Mouse (Mus musculus): ENCODE results near the gene Fam213a. TPM values are rescaled to one million over a fixed set of nuclear protein-coding genes. Genes with fewer than 3 reads are reported as not detected.
A peak's percentile ranks its signal among the peaks of the same experiment; 100 is the strongest.
"Not testable (repeated sequence)": the region's sequence is repeated elsewhere in the genome, so short reads cannot be mapped to it uniquely, and the experiment has no call there.

Fam213a gene
- 35.8 and 40.3 TPM in 2 replicates for polyA plus RNA-seq (2015; fragmentation: Nextera tagmentation; extraction: Ambion mirVana)

DNA sequence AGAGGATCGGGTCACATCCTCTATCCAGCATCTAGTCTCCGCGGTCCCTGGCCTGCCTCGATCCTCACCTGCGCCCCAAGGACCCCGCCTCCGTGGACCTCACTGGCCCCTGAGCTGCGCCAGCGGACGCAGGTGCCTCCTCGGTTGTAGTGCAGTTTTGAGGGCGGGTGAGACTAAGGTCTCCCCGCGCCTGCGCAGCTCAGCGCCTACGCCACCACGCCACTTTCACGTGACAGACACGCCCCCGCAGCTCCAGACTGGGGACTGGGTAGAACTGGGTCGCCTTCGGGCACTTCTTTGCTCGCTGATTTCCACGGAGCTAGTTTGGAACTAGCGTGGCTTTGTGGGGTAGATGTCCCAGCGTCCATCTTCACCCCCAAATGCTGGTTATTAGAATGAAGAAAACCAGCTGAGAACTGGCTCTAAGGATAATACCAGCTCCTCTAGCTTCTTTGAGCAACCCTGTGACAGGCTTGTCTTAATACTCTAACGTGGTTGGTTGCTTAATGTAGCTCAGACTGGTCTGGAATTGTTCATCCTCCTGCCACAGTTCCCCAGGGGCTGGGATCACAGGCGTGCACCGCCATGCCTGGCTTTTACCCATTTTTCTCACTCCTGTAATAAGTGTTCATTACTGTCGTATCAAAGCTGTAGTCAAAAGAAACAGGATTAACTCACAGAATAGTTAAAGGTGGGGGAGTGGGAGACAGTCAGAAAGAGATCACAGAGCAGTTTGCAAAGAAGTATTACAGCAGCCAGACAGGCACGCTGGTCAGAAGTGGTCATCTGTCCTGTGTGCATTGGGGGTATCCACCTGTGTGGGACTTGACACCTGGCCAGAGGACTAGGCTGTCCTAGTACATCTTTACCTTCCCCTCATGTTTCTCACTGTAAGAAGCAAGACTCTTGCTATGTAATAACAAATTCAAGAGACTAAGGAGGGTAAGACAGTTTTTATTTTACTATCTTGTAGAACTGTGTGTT, at the start of gene Fam213a:
TSS of gene Fam213a (minus strand) at position 159 of the 984 bp plus-strand sequence.
- peak within 1 kb of the TSS; percentile 87 for H3K9ac ChIP-seq (ENCODE audit: low read length)
- peak within 1 kb of the TSS; percentile 74 for H3K4me3 ChIP-seq (ENCODE audit: low read length)
- no peaks in the 10 kb centered on the region for H3K27me3 ChIP-seq (ENCODE audit: control insufficient read depth, insufficient read depth, low read length)
- H3K4me1 ChIP-seq (ENCODE audit: control insufficient read depth, insufficient read depth, low read length), result peaks cover 22% of the 10 kb centered on the region
- peak within 1 kb of the TSS; percentile 60 for H3K27ac ChIP-seq (ENCODE audit: low read length)
- no peaks in the 10 kb centered on the region for H3K36me3 ChIP-seq (ENCODE audit: control insufficient read depth, insufficient read depth)
- peak within 1 kb of the TSS; percentile 95 for H3K4me2 ChIP-seq (ENCODE audit: low read depth, low read length)
- H3K9me3 ChIP-seq (replicated peaks; ENCODE audit: control insufficient read depth, low read length), result no peaks in the 10 kb centered on the region
- WGBS, result 3% methylated on average over 32 of the region's 32 CpGs
- ATAC-seq (replicated peaks; ENCODE audit: extremely low read depth, insufficient read depth, low FRiP score), result peak; percentile 93

DNA sequence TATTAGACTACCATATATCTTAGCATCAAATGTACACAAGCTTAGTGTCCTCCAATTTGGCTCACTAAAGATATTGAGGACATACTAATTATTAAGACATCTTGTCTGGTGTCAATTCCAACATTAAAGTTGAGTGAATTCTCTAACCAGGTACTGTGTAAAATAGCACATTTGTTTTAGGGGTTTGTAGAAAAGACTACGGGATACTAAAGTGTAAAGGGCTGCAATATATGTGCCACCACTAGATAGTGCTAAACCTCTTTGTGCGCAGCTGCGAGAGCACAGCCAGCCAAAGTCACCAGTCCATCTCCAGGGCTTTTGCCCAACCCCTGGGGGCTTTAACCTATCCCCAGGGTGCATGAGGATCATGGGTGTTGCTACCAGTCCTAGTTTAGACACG, 39.6 kb upstream of the Fam213a start:
- H3K36me3 ChIP-seq (ENCODE audit: control insufficient read depth, insufficient read depth); ATAC-seq (replicated peaks; ENCODE audit: extremely low read depth, insufficient read depth, low FRiP score); H3K27me3 ChIP-seq (ENCODE audit: control insufficient read depth, insufficient read depth, low read length); H3K9me3 ChIP-seq (replicated peaks; ENCODE audit: control insufficient read depth, low read length); H3K4me2 ChIP-seq (ENCODE audit: low read depth, low read length); H3K27ac ChIP-seq (ENCODE audit: low read length); H3K9ac ChIP-seq (ENCODE audit: low read length); H3K4me1 ChIP-seq (ENCODE audit: control insufficient read depth, insufficient read depth, low read length); H3K4me3 ChIP-seq (ENCODE audit: low read length): not testable (repeated sequence)
- WGBS, result 31% methylated on average over 3 of the region's 4 CpGs

DNA sequence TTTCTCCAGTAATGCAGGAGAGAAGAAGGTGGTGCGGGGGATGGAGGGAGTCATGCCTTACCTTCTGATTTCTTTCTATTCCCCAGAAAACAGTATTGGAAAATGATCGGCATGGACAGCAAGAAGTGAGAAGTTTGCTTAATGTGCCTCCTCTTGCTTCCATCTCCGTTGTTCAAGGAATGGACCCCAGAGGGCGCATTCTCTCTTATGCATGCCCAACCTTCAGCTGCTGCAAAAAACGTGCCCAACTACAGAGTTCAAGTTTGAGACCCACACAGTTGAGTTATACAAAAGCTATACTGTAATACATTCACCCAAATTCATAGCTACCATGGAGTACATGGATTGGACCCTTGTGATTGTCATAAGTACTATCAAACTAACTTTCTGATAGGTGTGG, 38.9 kb upstream of the Fam213a start:
- no peak for ATAC-seq (replicated peaks; ENCODE audit: extremely low read depth, insufficient read depth, low FRiP score)
- 67% methylated on average over 5 of the region's 5 CpGs for WGBS

DNA sequence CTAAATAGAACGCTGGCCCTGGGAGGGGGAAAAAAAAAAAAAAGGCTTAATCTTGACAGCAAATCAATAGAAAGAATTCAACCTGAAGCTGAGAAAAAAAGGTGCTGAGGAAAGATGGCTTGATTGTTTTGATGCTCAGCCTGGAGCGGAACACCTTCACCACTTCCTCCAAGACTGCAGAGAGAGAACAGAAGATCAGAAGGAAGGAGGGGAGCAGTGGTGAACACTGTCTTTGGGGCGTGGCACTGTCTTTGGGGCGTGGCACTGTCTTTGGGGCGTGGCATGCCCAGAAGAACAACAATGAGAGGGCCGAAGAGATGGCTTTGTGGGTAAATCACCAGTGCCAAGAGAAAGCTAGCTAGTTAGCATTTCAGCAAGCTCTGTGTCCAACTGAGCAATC, 36.9 kb upstream of the Fam213a start:
- H3K27ac ChIP-seq (ENCODE audit: low read length), result no peak overlapping the region
- H3K4me3 ChIP-seq (ENCODE audit: low read length), result no peak overlapping the region
- no peaks in the 10 kb centered on the region for H3K36me3 ChIP-seq (ENCODE audit: control insufficient read depth, insufficient read depth)
- WGBS, result 69% methylated on average over 6 of the region's 6 CpGs
- H3K9ac ChIP-seq (ENCODE audit: low read length), result no peak overlapping the region
- no peak overlapping the region for H3K4me2 ChIP-seq (ENCODE audit: low read depth, low read length)
- H3K9me3 ChIP-seq (replicated peaks; ENCODE audit: control insufficient read depth, low read length), result peaks cover 5% of the 10 kb centered on the region; the same call in 1 of the 2 replicates
- ATAC-seq (replicated peaks; ENCODE audit: extremely low read depth, insufficient read depth, low FRiP score), result no peak
- H3K4me1 ChIP-seq (ENCODE audit: control insufficient read depth, insufficient read depth, low read length), result no peaks in the 10 kb centered on the region
- H3K27me3 ChIP-seq (ENCODE audit: control insufficient read depth, insufficient read depth, low read length), result no peaks in the 10 kb centered on the region

More for the DNA sequence above, 38.9 kb upstream of the Fam213a start:
- Histone ChIP-seq H3K36me3 (ENCODE audit: control insufficient read depth, insufficient read depth) (no peaks in the 10 kb centered on the region), H3K9ac (ENCODE audit: low read length) (no peak overlapping the region), H3K4me1 (ENCODE audit: control insufficient read depth, insufficient read depth, low read length) (no peaks in the 10 kb centered on the region), H3K27me3 (ENCODE audit: control insufficient read depth, insufficient read depth, low read length) (no peaks in the 10 kb centered on the region), H3K9me3 (replicated peaks; ENCODE audit: control insufficient read depth, low read length) (no peaks in the 10 kb centered on the region), H3K4me2 (ENCODE audit: low read depth, low read length) (no peak overlapping the region), H3K27ac (ENCODE audit: low read length) (no peak overlapping the region), H3K4me3 (ENCODE audit: low read length) (no peak overlapping the region)

DNA sequence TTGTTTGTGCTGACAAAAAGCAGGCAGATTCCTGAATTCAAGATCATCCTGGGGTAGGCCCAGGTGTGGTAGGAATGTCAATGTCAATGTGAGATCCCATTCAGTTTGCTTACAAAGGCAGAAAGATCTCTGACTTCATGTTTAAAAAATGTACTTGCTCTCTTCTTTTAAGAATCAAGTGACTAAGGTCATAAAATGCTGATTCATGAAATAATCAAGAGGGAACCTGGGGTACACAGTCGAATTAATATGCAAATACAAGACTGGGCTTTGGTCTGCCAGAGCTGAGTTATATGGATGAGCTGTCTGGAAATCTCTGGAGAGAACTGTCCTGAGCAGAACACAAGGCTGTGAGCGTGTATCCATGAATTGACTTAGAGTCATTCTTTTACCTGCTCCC, 33.8 kb upstream of the Fam213a start:
- H3K27ac ChIP-seq (ENCODE audit: low read length), result no peak overlapping the region
- WGBS, result 80% methylated on average over 2 of the region's 2 CpGs
- H3K36me3 ChIP-seq (ENCODE audit: control insufficient read depth, insufficient read depth), result no peaks in the 10 kb centered on the region
- H3K4me1 ChIP-seq (ENCODE audit: control insufficient read depth, insufficient read depth, low read length), result no peaks in the 10 kb centered on the region
- peaks cover 5% of the 10 kb centered on the region; the same call in 1 of the 2 replicates for H3K9me3 ChIP-seq (replicated peaks; ENCODE audit: control insufficient read depth, low read length)
- no peaks in the 10 kb centered on the region for H3K27me3 ChIP-seq (ENCODE audit: control insufficient read depth, insufficient read depth, low read length)
- ATAC-seq (replicated peaks; ENCODE audit: extremely low read depth, insufficient read depth, low FRiP score), result no peak
- H3K9ac ChIP-seq (ENCODE audit: low read length), result no peak overlapping the region
- no peak overlapping the region for H3K4me3 ChIP-seq (ENCODE audit: low read length)
- no peak overlapping the region for H3K4me2 ChIP-seq (ENCODE audit: low read depth, low read length)

- Histone ChIP-seq H3K36me3 (ENCODE audit: control insufficient read depth, insufficient read depth) (no peaks in the 10 kb centered on the region), H3K4me2 (ENCODE audit: low read depth, low read length) (no peak overlapping the region), H3K9me3 (replicated peaks; ENCODE audit: control insufficient read depth, low read length) (no peaks in the 10 kb centered on the region), H3K27ac (ENCODE audit: low read length) (no peak overlapping the region), H3K4me1 (ENCODE audit: control insufficient read depth, insufficient read depth, low read length) (no peaks in the 10 kb centered on the region; the same call in 1 of the 2 replicates), H3K4me3 (ENCODE audit: low read length) (no peak overlapping the region), H3K27me3 (ENCODE audit: control insufficient read depth, insufficient read depth, low read length) (no peaks in the 10 kb centered on the region), H3K9ac (ENCODE audit: low read length) (no peak overlapping the region)
- no peak for ATAC-seq (replicated peaks; ENCODE audit: extremely low read depth, insufficient read depth, low FRiP score)
- WGBS, result 33% methylated on average over 6 of the region's 6 CpGs
Measured at GRCm38 (mm10) chr14:41035146-41035798, 21.7 kb upstream of the Fam213a start.

DNA sequence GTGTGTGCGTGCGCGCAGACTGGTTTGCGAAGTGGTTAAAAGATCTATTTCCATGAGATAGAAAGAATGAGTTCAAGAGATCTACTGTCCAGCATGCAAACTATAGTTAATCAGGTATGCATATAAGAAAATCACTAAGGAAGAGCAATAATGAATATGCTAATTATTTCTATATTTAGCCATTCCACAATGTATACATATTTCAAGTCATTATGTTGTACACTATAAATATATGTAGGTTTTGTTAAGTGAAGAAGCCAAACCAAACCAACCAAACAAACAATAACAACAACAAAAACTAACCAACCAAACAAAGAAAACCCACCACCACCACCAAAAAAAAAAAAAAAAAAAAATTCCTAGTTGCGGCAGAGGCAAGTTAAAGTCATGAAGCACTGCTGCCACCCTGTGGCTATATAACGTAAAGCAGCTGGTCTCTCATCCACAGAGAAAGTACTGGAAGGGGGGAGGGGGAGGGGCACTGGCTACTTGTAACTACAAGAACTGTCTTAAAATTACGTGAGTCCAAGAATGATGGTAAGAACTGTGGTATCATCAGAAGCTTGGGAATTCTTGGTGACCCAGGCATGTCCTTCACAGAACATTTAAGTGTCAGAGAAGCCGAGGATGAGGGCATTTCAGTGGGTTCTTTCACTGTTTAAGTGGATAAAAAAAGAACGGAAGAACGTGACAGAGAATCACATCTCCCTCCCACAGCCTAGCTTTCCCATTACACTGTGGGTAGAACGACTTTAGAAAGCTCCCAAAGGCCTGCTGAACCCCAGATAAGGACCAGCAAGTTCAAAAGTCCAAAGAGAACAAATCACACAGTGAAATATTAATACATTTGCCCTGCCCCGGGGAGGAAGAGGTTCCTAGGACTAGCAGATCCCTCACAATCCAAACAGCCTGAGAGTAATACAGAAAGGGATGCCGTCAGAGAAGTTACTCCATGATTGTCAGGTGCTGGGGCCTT, 19.8 kb upstream of the Fam213a start:
- Histone ChIP-seq H3K4me1 (ENCODE audit: control insufficient read depth, insufficient read depth, low read length) (no peaks in the 10 kb centered on the region; the same call in 1 of the 2 replicates), H3K9me3 (replicated peaks; ENCODE audit: control insufficient read depth, low read length) (no peaks in the 10 kb centered on the region), H3K9ac (ENCODE audit: low read length) (no peak overlapping the region), H3K27ac (ENCODE audit: low read length) (no peak overlapping the region), H3K27me3 (ENCODE audit: control insufficient read depth, insufficient read depth, low read length) (no peaks in the 10 kb centered on the region), H3K4me3 (ENCODE audit: low read length) (no peak overlapping the region), H3K4me2 (ENCODE audit: low read depth, low read length) (peak overlapping the region; percentile 31; the same call in 1 of the 2 replicates), H3K36me3 (ENCODE audit: control insufficient read depth, insufficient read depth) (no peaks in the 10 kb centered on the region)
- WGBS, result 52% methylated on average over 13 of the region's 13 CpGs
- no peak for ATAC-seq (replicated peaks; ENCODE audit: extremely low read depth, insufficient read depth, low FRiP score)

- H3K27ac ChIP-seq (ENCODE audit: low read length), result no peak overlapping the region
- no peaks in the 10 kb centered on the region; the same call in 1 of the 2 replicates for H3K4me1 ChIP-seq (ENCODE audit: control insufficient read depth, insufficient read depth, low read length)
- no peaks in the 10 kb centered on the region for H3K9me3 ChIP-seq (replicated peaks; ENCODE audit: control insufficient read depth, low read length)
- no peak overlapping the region for H3K9ac ChIP-seq (ENCODE audit: low read length)
- no peak for ATAC-seq (replicated peaks; ENCODE audit: extremely low read depth, insufficient read depth, low FRiP score)
- no peak overlapping the region for H3K4me2 ChIP-seq (ENCODE audit: low read depth, low read length)
- 86% methylated on average over 6 of the region's 6 CpGs for WGBS
- no peaks in the 10 kb centered on the region for H3K36me3 ChIP-seq (ENCODE audit: control insufficient read depth, insufficient read depth)
- H3K27me3 ChIP-seq (ENCODE audit: control insufficient read depth, insufficient read depth, low read length), result no peaks in the 10 kb centered on the region
- H3K4me3 ChIP-seq (ENCODE audit: low read length), result no peak overlapping the region
Measured at GRCm38 (mm10) chr14:41030989-41031513, 17.5 kb upstream of the Fam213a start.

Data from heart, embryonic 16.5 days (tissue).